Mouse (Mus musculus) cerebellum, adult 2 months (tissue): Measurements from ENCODE around the gene H2al1f.

Experiments
- CTCF ChIP-seq: fragments of 200-500 bp; IDR thresholded peaks from 2 replicates; pipeline ENCODE4 v1.5.1; 2011; ENCODE audit warnings: low read depth, mild to moderate bottlenecking, control low read depth, low read length, moderate library complexity, borderline replicate concordance; ENCODE audit not compliant: insufficient read depth
- POLR2A ChIP-seq: fragments of 200-500 bp; IDR thresholded peaks from 2 replicates; pipeline ENCODE4 v1.6.1; 2011; ENCODE audit warnings: low read length, control low read depth, borderline replicate concordance; ENCODE audit not compliant: insufficient read depth

GRCm38 (mm10) chrX:11361261-11361660 is 46.3 kb downstream of the H2al1f start:
- no peak for TF ChIP-seq CTCF
- no peak for TF ChIP-seq POLR2A
